Mouse (Mus musculus): Measurements from ENCODE around the gene Dlg2. TPM values are rescaled to one million over a fixed set of nuclear protein-coding genes. Genes with fewer than 3 reads are reported as not detected.

The Dlg2 gene
- polyA plus RNA-seq, 1 experiment from 2014 or later, result 14.2 TPM

DNA sequence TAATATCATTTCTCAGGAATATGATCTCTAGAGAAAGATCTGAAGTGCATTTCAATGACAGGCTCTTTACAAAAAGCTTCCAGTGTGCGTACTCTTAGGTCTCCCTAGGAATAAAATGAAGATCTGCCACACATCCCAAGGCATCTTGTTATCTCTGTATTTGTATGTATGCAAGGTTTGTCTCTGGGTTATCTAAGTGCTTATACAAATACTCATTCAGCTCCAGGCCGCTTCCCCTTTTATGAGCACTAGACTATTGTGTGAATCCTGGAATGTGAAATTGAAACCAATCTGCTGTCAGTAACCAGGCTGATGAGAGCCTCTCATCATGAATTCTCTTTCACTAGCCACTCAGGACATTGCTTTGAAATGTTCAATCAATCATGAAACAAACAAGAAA, 534.2 kb downstream of the Dlg2 start:
- 72% methylated on average over 2 of the region's 2 CpGs for WGBS

DNA sequence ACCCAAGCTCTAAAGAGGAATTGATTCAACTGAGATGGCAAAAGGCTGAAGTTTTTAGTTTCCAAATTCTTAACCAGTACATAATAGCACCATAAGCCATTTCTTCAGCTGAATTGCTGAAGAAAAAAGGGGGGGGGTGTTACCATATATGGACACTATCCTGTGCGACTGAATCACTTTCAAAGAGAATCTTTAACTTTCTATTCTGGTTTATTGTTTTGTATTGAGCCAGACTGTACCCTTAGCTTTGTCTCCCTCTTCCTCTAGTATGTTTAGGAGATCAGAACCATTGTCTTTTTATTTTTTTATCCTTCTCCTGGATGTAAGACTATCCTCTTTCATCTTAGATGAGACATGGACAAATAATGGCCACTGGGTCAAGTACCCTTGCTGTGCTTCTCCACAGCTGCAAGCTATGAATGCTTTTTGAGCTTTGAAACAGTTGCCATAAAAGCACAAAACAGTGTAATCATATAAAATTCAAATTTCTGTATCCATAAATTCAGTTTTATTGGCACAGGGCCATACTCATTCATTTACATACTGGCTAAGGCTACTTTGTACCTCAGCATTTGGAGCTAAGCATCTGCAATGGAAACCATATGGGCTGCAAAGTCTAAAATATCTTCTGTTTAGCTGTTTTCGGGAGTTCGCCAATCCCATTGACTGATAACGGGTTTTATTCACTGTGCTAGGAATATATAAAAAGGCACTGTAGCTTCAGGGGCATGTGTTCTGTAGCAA, 568.7 kb downstream of the Dlg2 start:
- Histone ChIP-seq H3K27ac (ENCODE audit: poor library complexity, severe bottlenecking) (no peak overlapping the region), H3K36me3 (no peaks in the 10 kb centered on the region), H3K9me3 (replicated peaks) (no peaks in the 10 kb centered on the region), H3K4me3 (no peak overlapping the region), H3K4me2 (no peak overlapping the region), H3K9ac (no peak overlapping the region), H3K4me1 (replicated peaks) (no peaks in the 10 kb centered on the region), H3K27me3 (replicated peaks) (no peaks in the 10 kb centered on the region)
- no peak for ATAC-seq (ENCODE audit: insufficient number of reproducible peaks, low FRiP score)
- WGBS, result 75% methylated on average over 4 of the region's 4 CpGs

More for the DNA sequence above, 534.2 kb downstream of the Dlg2 start:
- Histone ChIP-seq H3K36me3 (no peaks in the 10 kb centered on the region), H3K9ac (no peak overlapping the region), H3K27me3 (replicated peaks) (no peaks in the 10 kb centered on the region), H3K27ac (ENCODE audit: poor library complexity, severe bottlenecking) (no peak overlapping the region), H3K4me3 (no peak overlapping the region), H3K9me3 (replicated peaks) (no peaks in the 10 kb centered on the region), H3K4me2 (no peak overlapping the region), H3K4me1 (replicated peaks) (no peaks in the 10 kb centered on the region)
- ATAC-seq (ENCODE audit: insufficient number of reproducible peaks, low FRiP score), result no peak

DNA sequence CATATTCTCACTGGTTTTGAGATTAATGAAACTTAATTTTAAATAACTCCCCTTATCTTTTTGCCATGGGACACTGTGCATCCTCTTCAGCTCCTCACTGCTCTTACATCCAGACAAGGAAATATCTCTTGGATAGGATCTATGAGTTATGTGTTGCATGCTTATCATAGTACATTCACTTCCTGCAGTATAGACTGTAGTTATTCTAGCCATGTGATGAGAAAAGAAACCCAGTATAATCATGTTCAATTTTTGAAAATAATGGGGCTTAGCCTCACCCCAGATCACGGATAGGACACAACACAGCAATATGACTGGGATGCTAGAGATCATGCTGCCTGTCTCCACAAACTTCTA, 569.2 kb downstream of the Dlg2 start:
- H3K36me3 ChIP-seq, result no peaks in the 10 kb centered on the region
- WGBS, result 74% methylated on average over 1 of the region's 1 CpGs
- no peaks in the 10 kb centered on the region for H3K27me3 ChIP-seq (replicated peaks)
- H3K9ac ChIP-seq, result no peak overlapping the region
- no peak overlapping the region for H3K4me2 ChIP-seq
- H3K4me1 ChIP-seq (replicated peaks), result no peaks in the 10 kb centered on the region
- no peak overlapping the region for H3K27ac ChIP-seq (ENCODE audit: poor library complexity, severe bottlenecking)
- no peak for ATAC-seq (ENCODE audit: insufficient number of reproducible peaks, low FRiP score)
- H3K9me3 ChIP-seq (replicated peaks), result no peaks in the 10 kb centered on the region
- no peak overlapping the region for H3K4me3 ChIP-seq

DNA sequence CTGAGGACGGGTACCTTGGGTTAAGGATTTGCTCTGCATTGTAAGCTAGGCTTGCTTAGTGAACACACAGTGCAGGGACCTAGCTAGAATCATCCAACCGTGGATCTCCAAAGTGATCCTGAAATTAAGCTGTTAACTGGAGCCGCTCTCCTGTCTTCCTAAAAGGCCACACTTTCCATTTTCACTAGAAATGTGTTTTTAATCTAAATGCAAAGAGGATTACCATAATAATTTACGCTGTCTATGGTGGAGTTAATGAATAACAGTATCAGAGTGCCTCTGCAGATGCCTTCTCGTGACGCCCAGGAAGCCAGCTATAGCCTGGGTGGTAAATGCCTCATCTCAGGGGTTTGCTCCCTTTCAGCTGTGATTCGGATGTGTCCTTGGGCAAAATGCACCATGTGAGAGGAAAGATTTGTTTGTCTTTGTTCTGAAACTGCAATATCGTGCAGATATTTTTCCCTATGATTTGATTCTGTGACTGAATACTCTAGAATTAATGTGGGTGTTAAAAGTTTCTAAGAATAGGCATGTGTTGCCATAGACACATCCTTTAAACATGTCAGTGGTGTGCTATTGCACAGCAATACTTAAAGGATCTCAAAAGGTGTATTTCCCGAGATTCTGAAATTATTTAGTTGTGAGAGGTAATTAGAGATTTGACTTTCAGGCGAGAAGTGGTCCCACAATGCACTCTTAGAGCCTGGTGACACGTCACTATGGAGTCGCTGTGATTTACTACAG, 587.0 kb downstream of the Dlg2 start:
- WGBS, result 68% methylated on average over 12 of the region's 12 CpGs
- H3K27ac ChIP-seq (ENCODE audit: poor library complexity, severe bottlenecking), result no peak overlapping the region
- H3K36me3 ChIP-seq, result no peaks in the 10 kb centered on the region
- H3K9ac ChIP-seq, result no peak overlapping the region
- H3K4me1 ChIP-seq (replicated peaks), result no peaks in the 10 kb centered on the region
- no peak overlapping the region for H3K4me3 ChIP-seq
- H3K4me2 ChIP-seq, result no peak overlapping the region
- no peak for ATAC-seq (ENCODE audit: insufficient number of reproducible peaks, low FRiP score)
- no peaks in the 10 kb centered on the region for H3K27me3 ChIP-seq (replicated peaks)
- no peaks in the 10 kb centered on the region for H3K9me3 ChIP-seq (replicated peaks)

DNA sequence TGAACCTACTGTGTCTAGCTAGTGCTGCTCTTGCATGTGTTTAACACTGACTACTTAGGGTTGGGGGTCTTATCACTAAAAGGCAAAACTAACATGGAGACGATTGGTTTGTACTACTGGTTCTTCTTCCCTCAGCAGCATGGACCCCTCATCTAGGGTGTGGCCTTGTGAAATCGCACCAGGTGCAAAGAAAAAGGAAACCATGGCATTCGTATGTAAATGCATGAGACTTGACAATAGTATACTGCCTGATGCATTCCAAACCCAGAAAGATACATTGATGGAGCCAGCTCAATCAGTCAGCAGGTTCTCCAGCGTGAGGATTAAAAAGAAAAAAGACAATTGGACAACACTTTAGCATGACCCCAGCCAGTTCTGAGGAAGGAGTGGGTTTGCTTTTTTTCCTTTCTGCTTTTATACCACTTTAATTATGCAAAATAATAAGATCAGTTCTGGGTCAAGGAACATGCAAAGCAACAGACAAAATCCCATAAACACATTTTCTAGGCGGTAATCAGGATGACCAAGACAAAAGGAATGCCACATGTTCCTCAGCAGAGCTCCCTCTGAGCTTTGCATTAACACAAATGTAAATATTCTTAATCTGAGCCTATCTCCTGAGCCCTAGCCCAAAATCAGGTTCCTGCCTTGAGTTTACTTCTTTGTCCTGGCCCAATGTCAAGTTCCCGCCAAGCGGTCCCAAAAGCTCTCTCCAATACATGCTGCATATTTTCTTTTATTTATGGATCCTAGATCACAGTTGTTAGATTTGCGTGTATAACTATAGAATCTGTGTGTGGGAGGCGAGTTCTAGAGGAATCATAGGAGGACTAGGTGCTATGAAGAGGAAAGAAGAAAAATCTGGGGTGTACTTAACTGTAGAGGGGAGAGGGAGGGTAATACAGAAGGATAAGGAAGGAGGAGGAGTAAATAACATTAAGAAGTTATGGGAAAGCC, 595.6 kb downstream of the Dlg2 start:
- Histone ChIP-seq H3K9me3 (replicated peaks) (no peaks in the 10 kb centered on the region), H3K36me3 (no peaks in the 10 kb centered on the region), H3K27ac (ENCODE audit: poor library complexity, severe bottlenecking) (no peak overlapping the region), H3K4me1 (replicated peaks) (no peaks in the 10 kb centered on the region), H3K4me2 (no peak overlapping the region), H3K27me3 (replicated peaks) (no peaks in the 10 kb centered on the region), H3K9ac (no peak overlapping the region), H3K4me3 (no peak overlapping the region)
- 70% methylated on average over 9 of the region's 9 CpGs for WGBS
- ATAC-seq (ENCODE audit: insufficient number of reproducible peaks, low FRiP score), result no peak

DNA sequence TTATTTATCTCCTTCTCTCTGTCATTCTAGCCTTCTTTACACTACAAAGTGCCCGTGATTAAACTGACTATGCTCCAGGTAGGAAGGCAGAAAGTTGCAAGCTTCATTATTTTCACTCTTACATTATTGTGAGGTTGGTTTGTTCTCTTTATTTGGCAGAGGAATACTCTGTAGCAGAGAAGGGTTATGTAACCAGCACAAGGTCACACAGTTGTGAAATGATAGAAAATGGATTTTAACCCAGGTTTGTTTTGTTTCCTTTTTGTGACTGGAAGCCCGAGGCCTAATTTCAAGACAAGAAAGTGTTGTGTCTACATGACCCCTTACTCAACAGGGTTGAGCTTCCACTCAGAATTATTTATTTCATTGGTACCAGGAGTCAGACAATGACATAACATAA, 609.6 kb downstream of the Dlg2 start:
- Histone ChIP-seq H3K9me3 (replicated peaks) (no peaks in the 10 kb centered on the region), H3K36me3 (no peaks in the 10 kb centered on the region), H3K4me3 (no peak overlapping the region), H3K9ac (no peak overlapping the region), H3K4me2 (no peak overlapping the region), H3K27me3 (replicated peaks) (peaks cover 4% of the 10 kb centered on the region; the same call in 1 of the 2 replicates), H3K27ac (ENCODE audit: poor library complexity, severe bottlenecking) (no peak overlapping the region), H3K4me1 (replicated peaks) (0 out of 2 replicates have a peak, but pooled peaks cover 3% of the 10 kb centered on the region)
- 68% methylated on average over 2 of the region's 2 CpGs for WGBS
- ATAC-seq (ENCODE audit: insufficient number of reproducible peaks, low FRiP score), result no peak

DNA sequence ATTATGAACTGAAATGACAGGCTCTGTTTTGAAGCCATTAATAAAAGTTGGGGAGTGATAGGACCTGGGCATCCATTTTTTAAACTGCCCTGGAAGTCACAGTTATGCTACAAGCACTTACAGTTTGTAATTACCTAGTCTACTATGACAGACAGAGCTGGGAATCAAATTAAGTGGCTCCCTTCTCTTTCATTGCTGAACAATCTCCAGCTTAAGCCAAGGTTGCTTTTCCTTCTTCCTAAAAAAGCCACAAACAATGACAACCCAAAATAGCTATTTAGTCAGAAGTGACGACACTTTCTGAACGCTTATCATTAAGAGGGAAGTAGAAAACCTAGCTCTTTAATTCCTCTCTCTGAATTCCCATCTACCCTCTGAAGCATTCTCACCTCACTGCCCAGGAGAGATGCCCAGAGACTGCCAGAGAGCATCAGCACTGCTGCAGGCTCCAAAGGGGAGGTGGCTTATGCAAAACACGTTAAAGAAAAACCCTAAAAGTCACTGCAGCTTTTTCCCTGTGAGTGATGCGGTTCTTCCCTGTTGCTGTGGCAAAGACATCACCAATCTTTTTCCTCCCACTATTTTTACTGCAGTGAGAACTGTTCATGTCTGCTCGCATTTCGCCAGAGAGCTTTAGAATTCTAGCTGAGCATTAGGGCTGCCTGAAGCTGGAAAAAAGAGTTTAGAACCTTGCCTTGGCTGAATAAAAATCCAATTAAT, 612.9 kb downstream of the Dlg2 start:
- Histone ChIP-seq H3K4me1 (replicated peaks) (0 out of 2 replicates have a peak, but pooled peaks cover 9% of the 10 kb centered on the region), H3K4me2 (no peak overlapping the region), H3K4me3 (no peak overlapping the region), H3K36me3 (no peaks in the 10 kb centered on the region), H3K27me3 (replicated peaks) (peaks cover 9% of the 10 kb centered on the region; the same call in 1 of the 2 replicates), H3K9ac (no peak overlapping the region), H3K27ac (ENCODE audit: poor library complexity, severe bottlenecking) (no peak overlapping the region), H3K9me3 (replicated peaks) (no peaks in the 10 kb centered on the region)
- whole genome bisulfite sequencing, result 30% methylated on average over 6 of the region's 6 CpGs
- no peak for ATAC-seq (ENCODE audit: insufficient number of reproducible peaks, low FRiP score)

DNA sequence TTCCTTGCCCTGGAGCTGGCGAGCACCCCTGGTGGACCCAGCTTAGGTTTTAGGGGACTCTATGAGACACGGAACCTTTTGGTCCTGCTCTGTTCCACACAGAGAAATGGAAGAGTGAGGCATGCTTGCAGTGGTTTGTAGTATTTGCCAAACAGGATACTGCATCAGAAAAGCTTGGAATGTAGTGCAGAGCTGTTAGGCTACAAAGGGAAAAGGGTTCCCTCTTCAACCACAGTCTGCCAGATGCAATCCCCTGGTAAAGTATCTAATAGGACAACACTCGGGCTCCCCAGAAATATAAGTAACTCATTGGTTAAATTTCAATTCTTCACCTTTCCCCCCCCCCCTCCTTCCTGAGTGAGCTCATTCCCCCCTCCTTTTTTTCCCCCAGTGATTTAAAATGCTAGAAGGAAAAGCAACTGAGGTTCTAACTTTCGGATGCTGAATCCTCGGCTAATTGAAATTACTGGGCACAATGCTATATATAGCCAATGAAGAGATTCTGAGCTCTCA, 613.9 kb downstream of the Dlg2 start:
- Histone ChIP-seq H3K27ac (ENCODE audit: poor library complexity, severe bottlenecking) (no peak overlapping the region), H3K9ac (no peak overlapping the region), H3K4me2 (peak overlapping the region; percentile 62), H3K4me1 (replicated peaks) (0 out of 2 replicates have a peak, but pooled peaks cover 9% of the 10 kb centered on the region), H3K4me3 (peak overlapping the region; percentile 37; the same call in 1 of the 2 replicates), H3K36me3 (no peaks in the 10 kb centered on the region), H3K27me3 (replicated peaks) (peaks cover 9% of the 10 kb centered on the region; the same call in 1 of the 2 replicates), H3K9me3 (replicated peaks) (no peaks in the 10 kb centered on the region)
- WGBS, result 45% methylated on average over 5 of the region's 5 CpGs
- ATAC-seq (ENCODE audit: insufficient number of reproducible peaks, low FRiP score), result no peak

DNA sequence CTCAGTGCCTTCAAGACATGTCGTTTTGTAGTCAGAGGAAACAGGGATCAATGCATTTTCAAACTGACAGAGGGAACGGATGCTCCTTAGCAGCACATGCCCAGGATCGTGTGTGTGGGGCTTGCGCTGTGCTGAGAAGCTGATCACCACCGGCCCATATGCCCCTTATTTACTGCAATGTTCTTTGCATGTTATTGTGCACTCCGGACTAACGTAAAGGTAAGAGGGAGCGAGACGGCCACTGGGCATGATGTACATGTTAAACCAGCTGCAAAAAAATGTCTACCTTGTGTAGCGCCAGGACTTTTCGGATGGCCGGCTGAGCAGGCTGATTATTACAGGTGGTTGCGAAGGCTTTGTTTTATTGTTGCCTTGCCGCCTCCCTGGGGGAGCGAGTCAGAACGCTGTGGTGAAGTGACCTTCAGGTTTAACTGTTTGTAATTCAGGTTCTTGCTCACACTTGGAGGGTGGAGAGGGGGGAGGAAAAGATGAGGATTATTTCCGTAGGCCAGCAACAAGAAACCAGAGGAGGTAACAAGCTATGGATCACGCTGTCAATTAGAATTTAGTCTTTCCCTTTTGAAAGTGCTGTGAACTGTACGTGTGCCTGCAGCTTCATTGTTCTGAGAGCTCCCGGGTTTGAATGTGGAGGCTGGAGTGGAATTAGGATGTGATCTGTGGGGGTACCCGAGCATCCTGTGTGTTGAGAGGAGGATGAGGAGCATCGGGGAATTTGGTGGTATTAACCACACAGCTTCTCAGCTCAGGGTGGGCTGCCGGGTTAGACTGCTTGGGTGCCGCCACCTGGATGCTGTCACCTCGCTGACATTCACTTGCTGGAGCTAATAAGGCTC, 614.6 kb downstream of the Dlg2 start:
- no peaks in the 10 kb centered on the region for H3K36me3 ChIP-seq
- WGBS, result 20% methylated on average over 25 of the region's 25 CpGs

More for the DNA sequence above, 614.6 kb downstream of the Dlg2 start:
- H3K4me2 ChIP-seq, result peak overlapping the region; percentile 62
- ATAC-seq (ENCODE audit: insufficient number of reproducible peaks, low FRiP score), result no peak
- H3K9ac ChIP-seq, result 0 out of 2 replicates have a peak overlapping the region, but pooled peaks have one; percentile 31
- no peaks in the 10 kb centered on the region for H3K9me3 ChIP-seq (replicated peaks)
- H3K27ac ChIP-seq (ENCODE audit: poor library complexity, severe bottlenecking), result no peak overlapping the region
- H3K27me3 ChIP-seq (replicated peaks), result peaks cover 9% of the 10 kb centered on the region; the same call in 1 of the 2 replicates
- peak overlapping the region; percentile 37 for H3K4me3 ChIP-seq
- H3K4me1 ChIP-seq (replicated peaks), result 0 out of 2 replicates have a peak, but pooled peaks cover 9% of the 10 kb centered on the region
